30 mouse cellular contexts compared by ENCODE assay signal in genomic region chr4:141423691-141424431, GRCm38 (mm10). TPM values are rescaled to one million over a fixed set of nuclear protein-coding genes. Genes with fewer than 3 reads are reported as not detected.
DNase-seq lines count a peak whose midpoint lies in the region; ATAC-seq and TF ChIP-seq lines count a peak whose summit lies in the region.
"Had no signal": no experiment of that assay in that cellular context is flagged by ENCODE, and none has a peak within 500 bp of the region (broad histone marks: within the 10 kb centered on the region; RNA-seq: fewer than 3 reads in every experiment).

No protein-coding gene starts in this region.

- intact Hi-C loops in gastrocnemius, adult 2 months (cut with DNase I) = no loop called here

- no peak overlapping the region for H3K4me2 ChIP-seq in intestine, embryonic 16.5 days (ENCODE audit: low read depth, low read length)
- H3K4me2 ChIP-seq in intestine, embryonic 15.5 days (replicated peaks) = no peak overlapping the region
- peak overlapping the region; percentile 77 for H3K4me2 ChIP-seq in heart, postnatal 0 days (ENCODE audit: low read depth, low read length)
- no peak overlapping the region for H3K4me2 ChIP-seq in liver, embryonic 11.5 days
- H3K4me2 ChIP-seq: forebrain, embryonic 12.5 days; hindbrain, embryonic 12.5 days; limb, embryonic 12.5 days; liver, embryonic 12.5 days; midbrain, embryonic 13.5 days had no signal

- 0 out of 2 replicates have a peak overlapping the region, but pooled peaks have one; percentile 37 for H3K9ac ChIP-seq in intestine, embryonic 16.5 days (ENCODE audit: low read depth, low read length)
- H3K9ac ChIP-seq in intestine, embryonic 15.5 days = no peak overlapping the region
- H3K9ac ChIP-seq in heart, postnatal 0 days (replicated peaks; ENCODE audit: low read depth, low read length) = peak overlapping the region; percentile 99
- H3K9ac ChIP-seq in liver, embryonic 11.5 days (ENCODE audit: low read depth, low read length) = no peak overlapping the region
- H3K9ac ChIP-seq: embryonic facial prominence, embryonic 12.5 days; forebrain, embryonic 12.5 days; hindbrain, embryonic 12.5 days; limb, embryonic 12.5 days; liver, embryonic 12.5 days; midbrain, embryonic 13.5 days had no signal

- H3K27ac ChIP-seq in gastrocnemius, adult 2 months = peak overlapping the region; percentile 92
- H3K27ac ChIP-seq in intestine, embryonic 16.5 days (ENCODE audit: low read length) = no peak overlapping the region
- H3K27ac ChIP-seq in intestine, embryonic 15.5 days = no peak overlapping the region
- H3K27ac ChIP-seq in heart, postnatal 0 days (ENCODE audit: low read depth) = peak overlapping the region; percentile 99
- no peak overlapping the region for H3K27ac ChIP-seq in liver, embryonic 11.5 days (ENCODE audit: low read depth, low read length)
- H3K27ac ChIP-seq: embryonic facial prominence, embryonic 12.5 days; forebrain, embryonic 12.5 days; hindbrain, embryonic 12.5 days; kidney, postnatal 0 days; limb, embryonic 12.5 days; liver, embryonic 12.5 days; midbrain, embryonic 13.5 days had no signal

- peaks cover 35% of the 10 kb centered on the region for H3K4me1 ChIP-seq in intestine, embryonic 16.5 days (ENCODE audit: control insufficient read depth, insufficient read depth, low read length)
- H3K4me1 ChIP-seq in intestine, embryonic 15.5 days (replicated peaks) = peaks cover 49% of the 10 kb centered on the region
- peaks cover 33% of the 10 kb centered on the region for H3K4me1 ChIP-seq in heart, postnatal 0 days (ENCODE audit: control insufficient read depth, insufficient read depth)
- peaks cover 15% of the 10 kb centered on the region for H3K4me1 ChIP-seq in liver, embryonic 11.5 days (replicated peaks; ENCODE audit: control insufficient read depth, insufficient read depth, low read length)

- no peaks in the 10 kb centered on the region for H3K9me3 ChIP-seq in intestine, embryonic 16.5 days (ENCODE audit: control insufficient read depth, low read length)
- no peaks in the 10 kb centered on the region for H3K9me3 ChIP-seq in intestine, embryonic 15.5 days
- H3K9me3 ChIP-seq in heart, postnatal 0 days (replicated peaks; ENCODE audit: control insufficient read depth, low read length) = no peaks in the 10 kb centered on the region
- no peaks in the 10 kb centered on the region for H3K9me3 ChIP-seq in liver, embryonic 11.5 days (ENCODE audit: control insufficient read depth, low read length)
- H3K9me3 ChIP-seq: embryonic facial prominence, embryonic 12.5 days; forebrain, embryonic 12.5 days; hindbrain, embryonic 12.5 days; limb, embryonic 12.5 days; liver, embryonic 12.5 days; megakaryocyte, embryonic 14.5 days; midbrain, embryonic 13.5 days had no signal

- no peak for TF ChIP-seq CTCF in gastrocnemius, adult 2 months (IDR thresholded peaks at IDR 0.05)
- TF ChIP-seq CTCF in heart, postnatal 0 days (IDR thresholded peaks at IDR 0.05; ENCODE audit: low read depth) = no peak

- ATAC-seq in intestine, embryonic 16.5 days = no peak
- ATAC-seq in intestine, embryonic 15.5 days = no peak
- no peak for ATAC-seq in heart, postnatal 0 days (ENCODE audit: insufficient read depth, low read depth)
- no peak for ATAC-seq in liver, embryonic 11.5 days (replicated peaks; ENCODE audit: low FRiP score)
- ATAC-seq: liver, embryonic 12.5 days; midbrain, embryonic 13.5 days had no signal

- peak overlapping the region; percentile 75 for H3K4me3 ChIP-seq in gastrocnemius, adult 2 months
- no peak overlapping the region for H3K4me3 ChIP-seq in intestine, embryonic 16.5 days (ENCODE audit: low read length)
- no peak overlapping the region for H3K4me3 ChIP-seq in intestine, embryonic 15.5 days (replicated peaks)
- H3K4me3 ChIP-seq in heart, postnatal 0 days (ENCODE audit: low read depth, low read length) = peak overlapping the region; percentile 83
- H3K4me3 ChIP-seq in liver, embryonic 11.5 days (ENCODE audit: low read depth, low read length) = no peak overlapping the region
- H3K4me3 ChIP-seq: erythroblast, embryonic 14.5 days; forebrain, embryonic 12.5 days; hindbrain, embryonic 12.5 days; limb, embryonic 12.5 days; liver, embryonic 12.5 days; megakaryocyte, embryonic 14.5 days; midbrain, embryonic 13.5 days had no signal

- no peaks in the 10 kb centered on the region for H3K27me3 ChIP-seq in intestine, embryonic 16.5 days (replicated peaks; ENCODE audit: control insufficient read depth, insufficient read depth, low read length)
- no peaks in the 10 kb centered on the region for H3K27me3 ChIP-seq in intestine, embryonic 15.5 days (replicated peaks)
- H3K27me3 ChIP-seq in heart, postnatal 0 days (ENCODE audit: control insufficient read depth, insufficient read depth, low read length) = no peaks in the 10 kb centered on the region
- peaks cover 21% of the 10 kb centered on the region for H3K27me3 ChIP-seq in liver, embryonic 11.5 days (replicated peaks; ENCODE audit: control insufficient read depth, insufficient read depth, low read length)

- H3K36me3 ChIP-seq in intestine, embryonic 16.5 days (ENCODE audit: control insufficient read depth, insufficient read depth, low read length) = no peaks in the 10 kb centered on the region
- H3K36me3 ChIP-seq in intestine, embryonic 15.5 days = no peaks in the 10 kb centered on the region
- peaks cover 16% of the 10 kb centered on the region for H3K36me3 ChIP-seq in heart, postnatal 0 days (replicated peaks; ENCODE audit: control insufficient read depth, insufficient read depth, low read length)
- no peaks in the 10 kb centered on the region for H3K36me3 ChIP-seq in liver, embryonic 11.5 days (ENCODE audit: control insufficient read depth, insufficient read depth, low read length)
- H3K36me3 ChIP-seq: embryonic facial prominence, embryonic 12.5 days; forebrain, embryonic 12.5 days; hindbrain, embryonic 12.5 days; limb, embryonic 12.5 days; liver, embryonic 12.5 days; midbrain, embryonic 13.5 days had no signal

- WGBS in intestine, embryonic 16.5 days = 90% methylated on average over 13 of the region's 13 CpGs
- 88% methylated on average over 13 of the region's 13 CpGs for WGBS in intestine, embryonic 15.5 days
- 48% methylated on average over 13 of the region's 13 CpGs for WGBS in heart, postnatal 0 days
- 78% methylated on average over 13 of the region's 13 CpGs for WGBS in liver, embryonic 11.5 days

- peak; percentile 6 for TF ChIP-seq EP300 in heart, postnatal 0 days (IDR thresholded peaks at IDR 0.05; ENCODE audit: low read depth)

- no peak for DNase-seq in gastrocnemius, adult 2 months
- no peak for DNase-seq in gastrocnemius, adult 8-10 months (ENCODE audit: low spot score in 2 of 2)
- DNase-seq in heart, postnatal 0 days (ENCODE audit: low spot score) = no peak
- DNase-seq in liver, embryonic 11.5 days (ENCODE audit: low spot score) = no peak
- DNase-seq in layer of hippocampus, adult 9-10 months (ENCODE audit: low spot score) = no peak
- DNase-seq: adrenal gland, postnatal 10 days; cerebellum, adult 2 months; cerebellum, postnatal 25 days; gastrocnemius, postnatal 10 days; kidney, adult 2 months; layer of hippocampus, postnatal 36 days; lung, adult 18-20 months; right cerebral cortex, postnatal 14 days; thymus, postnatal 25 days had no signal

RNA-seq across cellular contexts. Expression of gene Hspb7, which starts 3.3 kb away (rescaled TPM):
- total RNA-seq in gastrocnemius, adult 2 months (2021) = 100 to 1,000 TPM; 223 to 468 TPM
- total RNA-seq in gastrocnemius, adult 8-10 months (2022) = 100 to 1,000 TPM; 243 to 314 (median 275) TPM
- 5.3 and 6.6 TPM in 2 replicates for polyA plus RNA-seq in intestine, embryonic 16.5 days (2015; fragmentation: Nextera tagmentation; extraction: Ambion mirVana)
- polyA plus RNA-seq in intestine, embryonic 15.5 days (2015; fragmentation: Nextera tagmentation; extraction: Ambion mirVana) = 3.0 and 3.1 TPM in 2 replicates
- total RNA-seq in heart, postnatal 0 days (2014; rRNA removed; ENCODE audit: low replicate concordance) = 556 and 673 TPM in 2 replicates
- 195 and 203 TPM in 2 replicates for polyA plus RNA-seq in heart, postnatal 0 days (2015; fragmentation: Nextera tagmentation; extraction: Ambion mirVana)
- 0.42 and 1.2 TPM in 2 replicates for polyA plus RNA-seq in liver, embryonic 11.5 days (2014; fragmentation: Nextera tagmentation; extraction: Ambion mirVana)
- total RNA-seq: granulocyte monocyte progenitor cell, adult 5-6 weeks; layer of hippocampus, postnatal 36 days; monocyte, adult 5-6 weeks had no signal
- polyA plus RNA-seq: embryonic facial prominence, embryonic 12.5 days; erythroblast, embryonic 14.5 days; forebrain, embryonic 12.5 days; hindbrain, embryonic 12.5 days; limb, embryonic 12.5 days; midbrain, embryonic 13.5 days; neural tube, embryonic 11.5 days had no signal

RNA-seq across cellular contexts. Expression of gene Clcnkb, which starts 8.0 kb away (rescaled TPM):
- under 1 TPM in 1 of 2 experiments, not detected in 1; 0.25 TPM for total RNA-seq in gastrocnemius, adult 2 months (2021)
- under 1 TPM in 2 of 4 experiments, not detected in 2; 0.11 to 0.58 TPM for total RNA-seq in gastrocnemius, adult 8-10 months (2022)
- 0.24 TPM in 1 of 2 replicates, not detected in the other for polyA plus RNA-seq in intestine, embryonic 16.5 days (2015; fragmentation: Nextera tagmentation; extraction: Ambion mirVana)
- polyA plus RNA-seq in intestine, embryonic 15.5 days (2015; fragmentation: Nextera tagmentation; extraction: Ambion mirVana) = not detected in 2 replicates
- 0.23 and 0.65 TPM in 2 replicates for total RNA-seq in heart, postnatal 0 days (2014; rRNA removed; ENCODE audit: low replicate concordance)
- polyA plus RNA-seq in heart, postnatal 0 days (2015; fragmentation: Nextera tagmentation; extraction: Ambion mirVana) = 0.58 and 0.87 TPM in 2 replicates
- polyA plus RNA-seq in liver, embryonic 11.5 days (2014; fragmentation: Nextera tagmentation; extraction: Ambion mirVana) = not detected in 2 replicates
- total RNA-seq: adrenal gland, postnatal 10 days; granulocyte monocyte progenitor cell, adult 5-6 weeks; layer of hippocampus, postnatal 36 days; left cerebral cortex, postnatal 10 days; monocyte, adult 5-6 weeks had no signal
- polyA plus RNA-seq: cerebellum, adult 2 months; embryonic facial prominence, embryonic 12.5 days; erythroblast, embryonic 14.5 days; forebrain, embryonic 12.5 days; hindbrain, embryonic 12.5 days; limb, embryonic 12.5 days; liver, embryonic 12.5 days; midbrain, embryonic 13.5 days; neural tube, embryonic 11.5 days had no signal

RNA-seq across cellular contexts. Expression of gene Srarp, which starts 12.0 kb away (rescaled TPM):
- 1 to 10 TPM in 1 of 2 experiments, under 1 TPM in 1; 0.92 to 1.6 TPM for total RNA-seq in gastrocnemius, adult 2 months (2021)
- under 1 TPM in 3 of 4 experiments, not detected in 1; 0.32 to 0.54 (median 0.36) TPM for total RNA-seq in gastrocnemius, adult 8-10 months (2022)
- not detected in 2 replicates for polyA plus RNA-seq in intestine, embryonic 16.5 days (2015; fragmentation: Nextera tagmentation; extraction: Ambion mirVana)
- polyA plus RNA-seq in intestine, embryonic 15.5 days (2015; fragmentation: Nextera tagmentation; extraction: Ambion mirVana) = not detected in 2 replicates
- total RNA-seq in heart, postnatal 0 days (2014; rRNA removed; ENCODE audit: low replicate concordance) = not detected in 2 replicates
- not detected in 2 replicates for polyA plus RNA-seq in heart, postnatal 0 days (2015; fragmentation: Nextera tagmentation; extraction: Ambion mirVana)
- polyA plus RNA-seq in liver, embryonic 11.5 days (2014; fragmentation: Nextera tagmentation; extraction: Ambion mirVana) = not detected in 2 replicates
- total RNA-seq: adrenal gland, postnatal 10 days; gastrocnemius, postnatal 10 days; granulocyte monocyte progenitor cell, adult 5-6 weeks; monocyte, adult 5-6 weeks had no signal
- polyA plus RNA-seq: embryonic facial prominence, embryonic 12.5 days; erythroblast, embryonic 14.5 days; forebrain, embryonic 12.5 days; hindbrain, embryonic 12.5 days; limb, embryonic 12.5 days; liver, embryonic 12.5 days; midbrain, embryonic 13.5 days; neural tube, embryonic 11.5 days; spleen, adult 2 months had no signal

RNA-seq across cellular contexts. Expression of gene Zbtb17, which starts 20.6 kb away (rescaled TPM):
- 10 to 100 TPM; 30.2 to 30.6 TPM for total RNA-seq in gastrocnemius, adult 2 months (2021)
- 10 to 100 TPM; 30.2 to 38.3 (median 33.0) TPM for total RNA-seq in gastrocnemius, adult 8-10 months (2022)
- polyA plus RNA-seq in intestine, embryonic 16.5 days (2015; fragmentation: Nextera tagmentation; extraction: Ambion mirVana) = 21.5 and 27.2 TPM in 2 replicates
- 25.6 and 27.2 TPM in 2 replicates for polyA plus RNA-seq in intestine, embryonic 15.5 days (2015; fragmentation: Nextera tagmentation; extraction: Ambion mirVana)
- total RNA-seq in heart, postnatal 0 days (2014; rRNA removed; ENCODE audit: low replicate concordance) = 28.1 and 32.7 TPM in 2 replicates
- polyA plus RNA-seq in heart, postnatal 0 days (2015; fragmentation: Nextera tagmentation; extraction: Ambion mirVana) = 16.2 and 18.1 TPM in 2 replicates
- 24.3 and 26.4 TPM in 2 replicates for polyA plus RNA-seq in liver, embryonic 11.5 days (2014; fragmentation: Nextera tagmentation; extraction: Ambion mirVana)

RNA-seq across cellular contexts. Expression of gene Clcnka, which starts 25.3 kb away (rescaled TPM):
- not detected for total RNA-seq in gastrocnemius, adult 2 months (2021)
- total RNA-seq in gastrocnemius, adult 8-10 months (2022) = not detected
- polyA plus RNA-seq in intestine, embryonic 16.5 days (2015; fragmentation: Nextera tagmentation; extraction: Ambion mirVana) = 0.13 and 0.15 TPM in 2 replicates
- polyA plus RNA-seq in intestine, embryonic 15.5 days (2015; fragmentation: Nextera tagmentation; extraction: Ambion mirVana) = 0.06 and 0.08 TPM in 2 replicates
- not detected in 2 replicates for total RNA-seq in heart, postnatal 0 days (2014; rRNA removed; ENCODE audit: low replicate concordance)
- polyA plus RNA-seq in heart, postnatal 0 days (2015; fragmentation: Nextera tagmentation; extraction: Ambion mirVana) = not detected in 2 replicates
- 0.19 TPM in 1 of 2 replicates, not detected in the other for polyA plus RNA-seq in liver, embryonic 11.5 days (2014; fragmentation: Nextera tagmentation; extraction: Ambion mirVana)
- total RNA-seq: adrenal gland, postnatal 10 days; granulocyte monocyte progenitor cell, adult 5-6 weeks; layer of hippocampus, postnatal 36 days; left cerebral cortex, postnatal 10 days; monocyte, adult 5-6 weeks had no signal
- polyA plus RNA-seq: cerebellum, adult 2 months; erythroblast, embryonic 14.5 days; forebrain, embryonic 12.5 days; liver, embryonic 12.5 days; midbrain, embryonic 13.5 days; neural tube, embryonic 11.5 days had no signal

Comparison
In these comparisons a context has a peak if more than half of its experiments do, and no peak if none do; other contexts are left out.
1. H3K9ac ChIP-seq: peak in intestine, embryonic 16.5 days (single experiment) and heart, postnatal 0 days (single experiment); none in intestine, embryonic 15.5 days (single experiment) and liver, embryonic 11.5 days (single experiment).
2. H3K27ac ChIP-seq: peak in gastrocnemius, adult 2 months (single experiment) and heart, postnatal 0 days (single experiment); none in intestine, embryonic 16.5 days (single experiment), intestine, embryonic 15.5 days (single experiment) and liver, embryonic 11.5 days (single experiment).
3. H3K4me3 ChIP-seq: peak in gastrocnemius, adult 2 months (single experiment) and heart, postnatal 0 days (single experiment); none in intestine, embryonic 16.5 days (single experiment), intestine, embryonic 15.5 days (single experiment) and liver, embryonic 11.5 days (single experiment).
4. RNA of gene Hspb7, which starts 3.3 kb away (polyA plus RNA-seq): 195 to 203 TPM in heart, postnatal 0 days; 5.3 to 6.6 TPM in intestine, embryonic 16.5 days, 3.0 to 3.1 TPM in intestine, embryonic 15.5 days and 0.42 to 1.2 TPM in liver, embryonic 11.5 days; every median in the first group is over 10 times any median in the second.